Mouse (Mus musculus) hindbrain, embryonic 16.5 days (tissue): ENCODE data around the gene B9d1. TPM values are rescaled to one million over a fixed set of nuclear protein-coding genes. Genes with fewer than 3 reads are reported as not detected.

ENCODE experiments used
- ATAC-seq: fragments of 200-750 bp; cut with Nextera tagmentation; 2 replicates; pipeline ENCODE4 v1.8.0; 2017; ENCODE audit warnings: moderate TSS enrichment, moderate library complexity
- H3K27ac ChIP-seq: fragments of 300-500 bp; sonication (generic); 2 replicates; pipeline ENCODE4 v1.5.1; 2014; ENCODE audit warnings: low read depth, mild to moderate bottlenecking, control low read depth, low read length, moderate library complexity
- H3K27me3 ChIP-seq: fragments of 300-500 bp; sonication (generic); replicated peaks from 2 replicates; pipeline ENCODE4 v1.6.1; 2014; ENCODE audit warnings: low read length; ENCODE audit not compliant: control insufficient read depth, insufficient read depth
- H3K36me3 ChIP-seq: fragments of 300-500 bp; sonication (generic); 2 replicates; pipeline ENCODE4 v1.6.1; 2014; ENCODE audit warnings: mild to moderate bottlenecking, low read length, moderate library complexity, mixed read lengths; ENCODE audit not compliant: control insufficient read depth, insufficient read depth
- H3K4me1 ChIP-seq: fragments of 300-500 bp; sonication (generic); 2 replicates; pipeline ENCODE4 v1.6.1; 2014; ENCODE audit warnings: low read depth, low read length; ENCODE audit not compliant: control insufficient read depth, insufficient read depth
- H3K4me2 ChIP-seq: fragments of 300-500 bp; sonication (generic); 2 replicates; pipeline ENCODE4 v1.6.1; 2014; ENCODE audit warnings: mild to moderate bottlenecking, low read length, control low read depth, moderate library complexity
- H3K4me3 ChIP-seq: fragments of 300-500 bp; sonication (generic); 2 replicates; pipeline ENCODE4 v1.5.1; 2014; ENCODE audit warnings: mild to moderate bottlenecking, low read length, control low read depth, moderate library complexity
- H3K9ac ChIP-seq: fragments of 300-500 bp; sonication (generic); 2 replicates; pipeline ENCODE4 v1.6.1; 2014; ENCODE audit warnings: low read depth, mild to moderate bottlenecking, control low read depth, low read length, moderate library complexity
- H3K9me3 ChIP-seq: fragments of 300-500 bp; sonication (generic); 2 replicates; pipeline ENCODE4 v1.6.1; 2014; ENCODE audit warnings: mild to moderate bottlenecking, low read length, moderate library complexity; ENCODE audit not compliant: control insufficient read depth
- WGBS: fragments of 180-500 bp; shearing (Covaris S2); extraction: QIAGEN DNeasy Blood & Tissue Kit; methylation state at CpG from one replicate; pipeline ENCODE4 v1.1.7; 2014; 5-methylcytosine and 5-hydroxymethylcytosine counted together
- polyA plus RNA-seq: library from polyadenylated mRNA; unstranded; fragments of >200 nt; fragmentation: Nextera tagmentation; extraction: Ambion mirVana; gene quantifications from 2 replicates; pipeline ENCODE4 v1.2.1, GENCODE M21; 2015

The B9d1 gene
- polyA plus RNA-seq: 35.2 and 36.2 TPM in 2 replicates

DNA sequence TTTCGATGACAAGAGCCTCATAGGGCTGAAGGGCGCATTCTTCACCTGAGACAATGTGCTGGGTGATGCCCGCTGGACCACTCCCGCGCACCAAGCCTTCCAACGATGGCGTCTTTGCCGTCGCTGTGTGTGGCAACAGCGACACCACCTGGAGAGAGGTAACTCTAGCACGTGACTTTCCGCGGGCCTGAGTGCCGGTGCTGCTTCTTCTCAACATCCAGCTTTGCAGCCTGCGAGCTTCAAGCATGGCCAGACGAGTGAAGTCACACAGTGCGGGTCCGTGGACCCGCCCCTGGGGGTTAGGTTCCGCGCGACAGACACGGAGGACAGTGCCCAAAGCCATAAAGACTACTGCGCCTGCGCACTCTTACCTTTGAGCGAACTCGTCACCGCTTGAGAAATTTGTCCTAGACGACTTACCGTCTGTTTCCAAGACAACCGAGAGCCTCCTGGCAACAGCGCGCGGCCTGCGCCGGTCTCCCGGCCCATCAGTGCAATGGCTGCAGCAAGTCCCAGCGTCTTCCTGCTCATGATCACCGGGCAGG is at the start of gene B9d1:
Gene B9d1, plus strand, starts transcription at position 432 of the 545 bp plus-strand sequence.
- Histone ChIP-seq H3K4me3 (peak within 1 kb of the TSS; percentile 57), H3K4me2 (peak within 1 kb of the TSS; percentile 66), H3K27ac (peak within 1 kb of the TSS; percentile 93), H3K36me3 (0 out of 2 replicates have a peak, but pooled peaks cover 4% of the 10 kb centered on the region), H3K27me3 (no peaks in the 10 kb centered on the region), H3K9ac (peak within 1 kb of the TSS; percentile 61), H3K4me1 (peaks cover 22% of the 10 kb centered on the region), H3K9me3 (no peaks in the 10 kb centered on the region)
- ATAC-seq: peak; percentile 96
- under 1% methylated on average over 39 of the region's 39 CpGs for WGBS

DNA sequence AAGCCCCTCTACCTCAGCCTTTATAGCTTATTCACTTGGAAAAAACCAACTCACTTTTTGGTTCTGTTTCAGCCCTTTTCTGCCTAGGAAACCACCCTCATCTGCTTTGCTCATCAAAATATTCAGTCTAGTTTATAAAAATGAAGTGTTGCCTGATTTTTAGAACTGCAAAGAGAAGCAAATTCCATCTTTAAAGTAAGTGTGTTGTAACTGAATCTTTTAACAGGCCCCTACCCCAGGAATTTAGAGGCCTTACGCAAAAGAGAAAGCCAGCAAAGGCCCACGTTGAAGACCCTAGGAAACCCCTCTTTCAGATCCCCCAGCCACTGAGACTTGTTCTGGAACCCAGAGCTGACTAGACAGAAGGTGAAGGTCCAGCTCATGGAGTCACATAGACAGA is 40.9 kb upstream of the B9d1 start:
- no peaks in the 10 kb centered on the region for H3K4me1 ChIP-seq
- WGBS: 73% methylated on average over 2 of the region's 2 CpGs
- no peaks in the 10 kb centered on the region for H3K9me3 ChIP-seq
- ATAC-seq: no peak
- H3K9ac ChIP-seq: no peak overlapping the region
- H3K4me2 ChIP-seq: no peak overlapping the region
- H3K27ac ChIP-seq: no peak overlapping the region
- no peaks in the 10 kb centered on the region for H3K27me3 ChIP-seq
- no peak overlapping the region for H3K4me3 ChIP-seq
- no peaks in the 10 kb centered on the region for H3K36me3 ChIP-seq

DNA sequence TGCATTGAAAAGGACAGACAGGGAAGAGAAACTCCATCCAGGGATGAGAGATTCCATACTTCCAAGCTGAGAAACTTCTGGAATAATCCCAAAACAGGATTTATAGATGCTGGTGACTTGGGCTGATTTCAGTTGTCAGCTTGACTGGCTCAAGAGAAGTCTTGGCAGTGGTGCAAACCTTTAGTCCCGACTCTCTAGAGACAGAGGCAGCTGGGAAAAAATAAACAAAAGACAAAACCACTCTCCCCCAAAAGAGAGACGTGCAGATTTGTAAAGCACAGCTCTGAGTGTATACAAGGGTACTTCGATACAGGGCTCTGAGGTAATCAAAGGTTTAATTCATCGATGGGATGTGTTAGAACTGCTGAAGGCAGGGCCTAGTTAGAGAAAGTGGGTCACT is 39.5 kb upstream of the B9d1 start:
- no peaks in the 10 kb centered on the region for H3K9me3 ChIP-seq
- H3K4me1 ChIP-seq: no peaks in the 10 kb centered on the region
- ATAC-seq: no peak
- H3K4me3 ChIP-seq: no peak overlapping the region
- H3K4me2 ChIP-seq: no peak overlapping the region
- 47% methylated on average over 4 of the region's 4 CpGs for WGBS
- H3K9ac ChIP-seq: no peak overlapping the region
- H3K27me3 ChIP-seq: no peaks in the 10 kb centered on the region
- H3K27ac ChIP-seq: no peak overlapping the region
- H3K36me3 ChIP-seq: no peaks in the 10 kb centered on the region

DNA sequence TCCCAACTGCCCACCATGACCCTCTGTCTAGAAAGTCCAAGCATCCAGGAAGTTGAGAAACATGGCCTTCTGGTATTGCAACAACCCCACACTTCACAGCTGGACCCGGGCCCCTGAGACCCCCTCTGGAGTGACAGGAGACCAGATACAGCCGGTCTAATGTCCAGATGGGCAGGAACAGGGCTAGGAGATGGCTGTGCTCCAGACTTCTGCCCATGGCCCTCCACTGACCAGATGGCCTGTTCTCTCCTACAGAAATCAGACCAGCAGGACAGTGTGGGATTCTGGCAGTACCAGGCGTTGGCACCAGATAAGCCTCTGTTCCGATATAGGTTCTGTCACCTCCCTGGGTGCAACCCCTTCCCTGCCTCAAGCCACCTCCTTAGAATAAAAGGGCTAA is 36.4 kb upstream of the B9d1 start:
- Histone ChIP-seq H3K4me3 (no peak overlapping the region), H3K9ac (no peak overlapping the region), H3K27ac (no peak overlapping the region), H3K4me2 (no peak overlapping the region), H3K36me3 (no peaks in the 10 kb centered on the region), H3K27me3 (no peaks in the 10 kb centered on the region), H3K4me1 (no peaks in the 10 kb centered on the region), H3K9me3 (no peaks in the 10 kb centered on the region)
- ATAC-seq: 0 out of 2 replicates have a peak, but pooled peaks have one; percentile 20
- 78% methylated on average over 4 of the region's 4 CpGs for WGBS

DNA sequence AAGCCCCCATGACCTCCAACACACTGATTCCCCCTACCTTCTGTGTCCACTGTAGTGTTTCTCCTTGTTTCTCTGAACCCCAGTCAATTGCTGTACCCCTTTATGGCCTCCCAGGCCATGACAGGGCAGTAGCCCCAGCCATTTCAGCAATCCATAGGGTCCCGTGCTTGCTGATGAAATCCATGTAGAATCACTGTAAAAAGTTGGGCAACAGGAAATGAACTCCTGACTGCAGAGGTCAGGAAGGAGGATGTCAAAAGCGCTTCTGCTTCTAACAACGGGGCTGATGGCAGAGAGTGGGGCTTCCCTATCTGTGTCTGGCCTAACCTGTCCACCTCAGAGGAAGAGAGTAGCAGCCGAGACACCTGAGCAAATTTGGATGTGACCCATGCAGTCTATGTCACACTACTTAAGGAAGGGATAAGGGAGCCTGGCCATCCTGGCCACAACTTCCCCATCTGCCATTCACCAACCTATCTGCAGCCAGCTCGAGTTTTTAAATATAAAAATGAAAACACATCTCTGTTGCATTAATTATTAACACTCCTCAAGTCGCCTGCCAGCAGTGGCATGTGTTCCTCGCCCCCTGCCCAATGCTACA is 35.5 kb upstream of the B9d1 start:
- 74% methylated on average over 7 of the region's 7 CpGs for WGBS
- Histone ChIP-seq H3K9ac (no peak overlapping the region), H3K27ac (no peak overlapping the region), H3K36me3 (no peaks in the 10 kb centered on the region), H3K27me3 (no peaks in the 10 kb centered on the region), H3K4me3 (no peak overlapping the region), H3K4me1 (no peaks in the 10 kb centered on the region), H3K4me2 (no peak overlapping the region), H3K9me3 (no peaks in the 10 kb centered on the region)
- ATAC-seq: no peak

DNA sequence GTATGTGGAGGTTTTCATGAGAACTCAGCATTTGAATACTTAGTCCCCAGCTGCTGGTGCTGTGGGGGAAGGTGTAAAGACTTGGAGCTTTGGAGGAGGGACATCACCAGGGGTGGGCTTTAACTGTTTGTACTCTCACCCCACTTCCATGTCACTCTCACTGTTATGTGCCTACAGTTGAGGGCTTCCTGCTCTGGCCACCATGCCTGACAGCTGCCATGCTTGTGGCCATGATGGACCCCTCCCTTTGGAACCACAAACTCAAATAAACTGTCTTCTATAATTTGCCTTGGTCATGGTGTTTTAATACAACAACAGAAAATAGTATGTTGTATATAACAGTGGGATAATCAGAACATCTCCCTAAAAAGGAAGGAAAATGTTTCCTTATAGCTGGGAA is 34.1 kb upstream of the B9d1 start:
- Histone ChIP-seq H3K27ac (no peak overlapping the region), H3K4me3 (no peak overlapping the region), H3K4me1 (no peaks in the 10 kb centered on the region), H3K27me3 (no peaks in the 10 kb centered on the region), H3K9ac (no peak overlapping the region), H3K4me2 (no peak overlapping the region), H3K9me3 (no peaks in the 10 kb centered on the region), H3K36me3 (no peaks in the 10 kb centered on the region)
- ATAC-seq: no peak

DNA sequence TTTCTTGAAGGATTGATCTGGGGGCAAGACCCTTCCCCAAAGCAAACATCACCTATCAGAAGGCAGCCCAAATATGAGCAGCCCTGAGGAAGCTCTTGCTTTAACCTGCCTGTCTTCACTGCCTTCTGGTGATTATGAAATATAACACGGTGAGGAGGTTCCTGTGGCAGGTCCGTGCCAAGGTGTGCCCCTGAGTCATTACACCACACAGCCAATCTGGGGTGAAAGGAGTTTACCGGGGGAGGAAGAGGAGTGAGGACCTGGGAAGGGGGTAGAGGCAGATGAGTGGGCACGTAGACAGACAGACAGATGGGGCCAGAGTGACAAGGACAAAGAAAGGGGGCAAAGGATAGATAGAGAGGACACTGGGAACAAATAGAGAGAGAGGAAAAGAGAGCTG is 31.3 kb upstream of the B9d1 start:
- H3K9ac ChIP-seq: no peak overlapping the region
- WGBS: 87% methylated on average over 4 of the region's 4 CpGs
- H3K36me3 ChIP-seq: no peaks in the 10 kb centered on the region
- no peaks in the 10 kb centered on the region for H3K9me3 ChIP-seq
- H3K4me3 ChIP-seq: no peak overlapping the region
- no peak overlapping the region for H3K4me2 ChIP-seq
- no peaks in the 10 kb centered on the region for H3K27me3 ChIP-seq
- ATAC-seq: no peak
- peaks cover 3% of the 10 kb centered on the region; the same call in 1 of the 2 replicates for H3K4me1 ChIP-seq
- no peak overlapping the region for H3K27ac ChIP-seq

DNA sequence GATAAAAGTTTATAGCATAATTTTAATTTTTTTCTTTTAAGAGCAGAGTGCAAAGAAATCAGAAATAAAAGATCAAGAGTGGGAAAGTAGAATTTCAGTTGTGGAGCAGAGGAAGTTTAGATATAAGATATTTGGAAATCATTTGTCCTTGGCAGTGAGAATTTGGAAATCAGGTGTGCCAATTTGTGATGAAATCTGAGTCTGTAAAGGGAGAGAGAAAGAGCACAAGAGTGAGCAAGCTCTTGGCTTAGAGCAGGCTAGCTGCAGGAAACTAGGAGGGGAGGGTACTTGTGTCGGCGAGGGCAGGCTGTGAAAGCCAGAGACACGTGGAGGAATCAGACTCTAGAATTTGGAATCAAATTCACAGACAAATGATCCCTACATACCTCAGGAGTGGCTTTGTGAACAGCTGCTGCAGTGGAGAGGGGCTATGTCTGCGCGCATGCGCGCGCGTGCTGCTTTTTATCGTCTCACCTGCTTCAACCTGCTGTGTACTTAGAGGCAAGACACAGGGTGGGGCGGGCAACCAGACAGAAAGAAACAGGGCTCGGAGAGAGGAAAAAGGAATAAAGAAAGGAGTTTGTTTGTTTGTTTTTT is 28.1 kb upstream of the B9d1 start:
- Histone ChIP-seq H3K9ac (peak overlapping the region; percentile 0; the same call in 1 of the 2 replicates), H3K4me3 (peak overlapping the region; percentile 6; the same call in 1 of the 2 replicates), H3K36me3 (no peaks in the 10 kb centered on the region), H3K27ac (no peak overlapping the region), H3K27me3 (no peaks in the 10 kb centered on the region), H3K4me1 (peaks cover 3% of the 10 kb centered on the region; the same call in 1 of the 2 replicates), H3K9me3 (no peaks in the 10 kb centered on the region), H3K4me2 (peak overlapping the region; percentile 40)
- WGBS: 47% methylated on average over 12 of the region's 12 CpGs
- ATAC-seq: peak; percentile 74
